Comparison of ENCODE assay signal across 13 mouse cellular contexts in genomic region chr7:80091004-80091865, GRCm38 (mm10). TPM values are rescaled to one million over a fixed set of nuclear protein-coding genes. Genes with fewer than 3 reads are reported as not detected.
DNase-seq lines count a peak whose midpoint lies in the region; ATAC-seq and TF ChIP-seq lines count a peak whose summit lies in the region.
"Had no signal": no experiment of that assay in that cellular context is flagged by ENCODE, and none has a peak within 500 bp of the region (broad histone marks: within the 10 kb centered on the region; RNA-seq: fewer than 3 reads in every experiment).

No protein-coding gene starts in this region.

- 0 out of 2 replicates have a peak, but pooled peaks cover 10% of the 10 kb centered on the region for H3K4me1 ChIP-seq in kidney, postnatal 0 days (replicated peaks; ENCODE audit: insufficient read depth, low read length)
- H3K4me1 ChIP-seq in olfactory bulb, adult 2 months (ENCODE audit: control insufficient read depth, insufficient read depth, low read length): peaks cover 41% of the 10 kb centered on the region

- 48% methylated on average over 13 of the region's 13 CpGs for WGBS in kidney, postnatal 0 days
- WGBS in olfactory bulb, adult 2 months: 64% methylated on average over 13 of the region's 13 CpGs

- H3K4me2 ChIP-seq in kidney, postnatal 0 days (ENCODE audit: low read length): no peak overlapping the region
- H3K4me2 ChIP-seq: midbrain, embryonic 13.5 days had no signal

- H3K9ac ChIP-seq in kidney, postnatal 0 days (ENCODE audit: low read depth, low read length): 0 out of 2 replicates have a peak overlapping the region, but pooled peaks have one; percentile 9
- H3K9ac ChIP-seq: midbrain, embryonic 13.5 days had no signal

- no peaks in the 10 kb centered on the region for H3K9me3 ChIP-seq in kidney, postnatal 0 days (replicated peaks; ENCODE audit: low read length)
- H3K9me3 ChIP-seq: midbrain, embryonic 13.5 days had no signal

- no peak for TF ChIP-seq POLR2A in olfactory bulb, adult 2 months (IDR thresholded peaks at IDR 0.05; ENCODE audit: insufficient read depth, low read depth, low read length)

- TF ChIP-seq CTCF in kidney, postnatal 0 days (IDR thresholded peaks at IDR 0.05; ENCODE audit: low read depth): no peak
- TF ChIP-seq CTCF in olfactory bulb, adult 2 months (IDR thresholded peaks at IDR 0.05; ENCODE audit: insufficient read depth, low read depth, low read length): no peak

- DNase-seq in kidney, postnatal 0 days (ENCODE audit: low spot score): no peak
- DNase-seq in kidney, postnatal 14 days: no peak
- DNase-seq in CD8-positive naive resting alpha-beta T cell, adult 2 months (ENCODE audit: low read depth in 2 of 2, low spot score in 2 of 2): peak; percentile 33 to 36
- no peak for DNase-seq in yolk sac, embryonic 10.5 days (ENCODE audit: low spot score)
- no peak for DNase-seq in left cerebral cortex, adult 18-20 months (ENCODE audit: low spot score in 2 of 2)
- no peak for DNase-seq in natural killer cell, adult 2 months (ENCODE audit: low spot score in 2 of 2)
- DNase-seq: cerebellum, adult 9-10 months; kidney, postnatal 36 days; liver; right cerebral cortex, adult 18-20 months had no signal

- H3K4me3 ChIP-seq in kidney, postnatal 0 days (replicated peaks; ENCODE audit: low read depth, low read length): no peak overlapping the region
- H3K4me3 ChIP-seq in olfactory bulb, adult 2 months (ENCODE audit: insufficient read depth, low read depth, low read length): no peak overlapping the region
- H3K4me3 ChIP-seq: midbrain, embryonic 13.5 days had no signal

- H3K36me3 ChIP-seq in kidney, postnatal 0 days (ENCODE audit: insufficient read depth, low read length): peaks cover 67% of the 10 kb centered on the region

- no peak for ATAC-seq in kidney, postnatal 0 days (replicated peaks; ENCODE audit: low FRiP score, low read depth)
- peak; percentile 90 for ATAC-seq in activated CD4-positive, CD25-positive, alpha-beta regulatory T cell, adult 4 months

- H3K27me3 ChIP-seq in kidney, postnatal 0 days (ENCODE audit: insufficient read depth, low read length): no peaks in the 10 kb centered on the region
- H3K27me3 ChIP-seq: midbrain, embryonic 13.5 days had no signal

- no peak overlapping the region for H3K27ac ChIP-seq in kidney, postnatal 0 days
- H3K27ac ChIP-seq in olfactory bulb, adult 2 months (ENCODE audit: insufficient read depth, low read depth, low read length): peak overlapping the region; percentile 74; the same call in 1 of the 2 replicates

RNA-seq across cellular contexts. Expression of gene Idh2, which starts 24.0 kb away (rescaled TPM):
- polyA plus RNA-seq in kidney, postnatal 0 days (2015; fragmentation: Nextera tagmentation; extraction: Ambion mirVana): 630 and 689 TPM in 2 replicates
- polyA plus RNA-seq in activated CD4-positive, CD25-positive, alpha-beta regulatory T cell, adult 4 months (2017; shearing (Covaris generic)): 10 to 100 TPM; 24.8 to 31.7 TPM
- not detected in 2 replicates for polyA plus RNA-seq in olfactory bulb, adult 2 months (2012; ENCODE audit: insufficient read depth, insufficient read length, low replicate concordance, missing spikeins)
- 10 to 100 TPM; 51.5 to 63.4 TPM for total RNA-seq in left cerebral cortex, adult 18-20 months (2021)

Comparison
In these comparisons a context has a peak if more than half of its experiments do, and no peak if none do; other contexts are left out.
1. DNase-seq: peak in CD8-positive naive resting alpha-beta T cell, adult 2 months (2 of 2); none in kidney, postnatal 0 days (single experiment), kidney, postnatal 14 days (single experiment), yolk sac, embryonic 10.5 days (single experiment), left cerebral cortex, adult 18-20 months (0 of 2) and natural killer cell, adult 2 months (0 of 2).
2. RNA of gene Idh2, which starts 24.0 kb away (polyA plus RNA-seq): 630 to 689 TPM in kidney, postnatal 0 days; not detected in olfactory bulb, adult 2 months and 24.8 to 31.7 TPM in activated CD4-positive, CD25-positive, alpha-beta regulatory T cell, adult 4 months; every median in the first group is over 10 times any median in the second.